ENCODE assay signal across 8 mouse cellular contexts in genomic region chr2:18026116-18026947, GRCm38 (mm10). TPM values are rescaled to one million over a fixed set of nuclear protein-coding genes. Genes with fewer than 3 reads are reported as not detected.
A peak's percentile ranks its signal among the peaks of the same experiment; 100 is the strongest.
DNase-seq lines count a peak whose midpoint lies in the region.

No protein-coding gene starts in this region.

- under 1% methylated on average over 44 of the region's 44 CpGs for WGBS in embryonic facial prominence, embryonic 10.5 days
- under 1% methylated on average over 44 of the region's 44 CpGs for WGBS in heart, embryonic 10.5 days

- H3K4me3 ChIP-seq in embryonic facial prominence, embryonic 10.5 days = peak overlapping the region; percentile 84
- H3K4me3 ChIP-seq in heart, embryonic 10.5 days = peak overlapping the region; percentile 72

- no peaks in the 10 kb centered on the region for H3K27me3 ChIP-seq in embryonic facial prominence, embryonic 10.5 days (replicated peaks; ENCODE audit: low read depth, poor library complexity, severe bottlenecking)
- no peaks in the 10 kb centered on the region for H3K27me3 ChIP-seq in heart, embryonic 10.5 days (ENCODE audit: insufficient read depth, poor library complexity, severe bottlenecking)

- DNase-seq in urinary bladder, adult 18-20 months (ENCODE audit: low spot score in 2 of 2) = peak; percentile 51 to 65
- no peak for DNase-seq in urinary bladder, postnatal 10 days (ENCODE audit: low spot score)
- DNase-seq in embryonic facial prominence, embryonic 10.5 days (ENCODE audit: low spot score) = peak; percentile 77
- peak; percentile 85 for DNase-seq in heart, embryonic 10.5 days (ENCODE audit: low spot score)
- peak; percentile 89 for DNase-seq in kidney, adult 9 months
- DNase-seq in lung, postnatal 14 days = peak; percentile 56
- peak; percentile 75 for DNase-seq in retina, postnatal 1 day
- DNase-seq in yolk sac, embryonic 10.5 days (ENCODE audit: low spot score) = peak; percentile 59

- no peaks in the 10 kb centered on the region for H3K36me3 ChIP-seq in embryonic facial prominence, embryonic 10.5 days (replicated peaks)
- no peaks in the 10 kb centered on the region for H3K36me3 ChIP-seq in heart, embryonic 10.5 days

- no peaks in the 10 kb centered on the region for H3K9me3 ChIP-seq in embryonic facial prominence, embryonic 10.5 days
- H3K9me3 ChIP-seq in heart, embryonic 10.5 days = no peaks in the 10 kb centered on the region

- peak overlapping the region; percentile 100 for H3K27ac ChIP-seq in embryonic facial prominence, embryonic 10.5 days (replicated peaks)
- peak overlapping the region; percentile 98 for H3K27ac ChIP-seq in heart, embryonic 10.5 days

- peaks cover 53% of the 10 kb centered on the region for H3K4me1 ChIP-seq in embryonic facial prominence, embryonic 10.5 days
- H3K4me1 ChIP-seq in heart, embryonic 10.5 days = peaks cover 24% of the 10 kb centered on the region

RNA-seq across cellular contexts. Expression of gene A930004D18Rik, which starts 11.2 kb away (rescaled TPM):
- 12.7 and 17.7 TPM in 2 replicates for polyA plus RNA-seq in embryonic facial prominence, embryonic 10.5 days (2016; fragmentation: Nextera tagmentation; extraction: Ambion mirVana)
- polyA plus RNA-seq in heart, embryonic 10.5 days (2016; fragmentation: Nextera tagmentation; extraction: Ambion mirVana) = 14.5 and 14.9 TPM in 2 replicates

RNA-seq across cellular contexts. Expression of gene Skida1, which starts 22.5 kb away (rescaled TPM):
- 15.5 and 16.6 TPM in 2 replicates for polyA plus RNA-seq in embryonic facial prominence, embryonic 10.5 days (2016; fragmentation: Nextera tagmentation; extraction: Ambion mirVana)
- 6.7 and 9.4 TPM in 2 replicates for polyA plus RNA-seq in heart, embryonic 10.5 days (2016; fragmentation: Nextera tagmentation; extraction: Ambion mirVana)

RNA-seq across cellular contexts. Expression of gene Mllt10, which starts 28.7 kb away (rescaled TPM):
- polyA plus RNA-seq in embryonic facial prominence, embryonic 10.5 days (2016; fragmentation: Nextera tagmentation; extraction: Ambion mirVana) = 64.4 and 65.5 TPM in 2 replicates
- polyA plus RNA-seq in heart, embryonic 10.5 days (2016; fragmentation: Nextera tagmentation; extraction: Ambion mirVana) = 39.8 and 54.8 TPM in 2 replicates

RNA-seq across cellular contexts. Expression of gene H2al2a, which starts 29.6 kb away (rescaled TPM):
- polyA plus RNA-seq in embryonic facial prominence, embryonic 10.5 days (2016; fragmentation: Nextera tagmentation; extraction: Ambion mirVana) = not detected in 2 replicates
- not detected in 2 replicates for polyA plus RNA-seq in heart, embryonic 10.5 days (2016; fragmentation: Nextera tagmentation; extraction: Ambion mirVana)
